Mouse (Mus musculus): ENCODE measurements around the gene Syce2.
"Not testable (repeated sequence)": the region's sequence is repeated elsewhere in the genome, so short reads cannot be mapped to it uniquely, and the experiment has no call there.

Gene Syce2

DNA sequence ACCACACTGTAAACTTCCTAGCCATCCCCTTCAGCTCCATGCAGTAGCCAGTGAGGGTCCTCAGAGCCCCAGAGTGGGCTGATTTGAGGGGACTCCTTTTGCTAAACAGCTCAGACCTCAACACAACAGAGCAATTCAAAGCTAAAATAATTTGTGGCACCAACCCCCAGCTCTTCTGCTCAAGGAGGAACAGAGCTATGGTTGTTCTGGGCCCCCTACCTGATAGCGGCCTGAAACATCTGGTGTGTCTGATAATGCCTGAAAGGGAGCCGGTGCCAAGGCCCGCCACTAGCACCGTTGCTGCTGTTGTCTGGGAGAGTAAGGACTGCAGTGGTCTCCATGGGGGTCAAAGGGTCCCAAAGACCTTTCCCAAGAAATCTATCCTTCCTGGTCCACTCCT, 29.2 kb downstream of the Syce2 start:
- DNase-seq (ENCODE audit: low read depth, low spot score), result no peak

DNA sequence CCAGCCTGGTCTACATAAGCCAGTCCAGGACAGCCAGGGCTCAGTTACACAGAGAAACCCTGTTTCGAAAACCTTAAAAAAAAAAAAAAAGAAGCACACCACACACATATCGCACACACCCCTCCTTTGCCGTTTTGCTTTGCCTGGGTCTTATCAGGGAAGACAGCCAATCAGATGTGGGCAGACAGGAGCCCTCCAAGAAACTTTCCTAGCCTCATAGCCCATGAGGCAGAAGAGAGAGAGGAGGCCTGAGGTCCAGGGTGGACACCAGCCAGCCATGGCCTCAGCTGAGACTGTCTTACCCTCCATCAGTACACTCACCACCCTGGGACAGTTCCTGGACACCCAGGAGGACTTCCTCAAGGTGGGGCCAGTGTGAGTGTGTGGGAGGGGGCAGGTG, 29.8 kb downstream of the Syce2 start, which contains the start of gene Klf1:
TSS of gene Klf1 (plus strand) at position 177 of the 400 bp plus-strand sequence.
- DNase-seq (ENCODE audit: low read depth, low spot score), result no peak

DNA sequence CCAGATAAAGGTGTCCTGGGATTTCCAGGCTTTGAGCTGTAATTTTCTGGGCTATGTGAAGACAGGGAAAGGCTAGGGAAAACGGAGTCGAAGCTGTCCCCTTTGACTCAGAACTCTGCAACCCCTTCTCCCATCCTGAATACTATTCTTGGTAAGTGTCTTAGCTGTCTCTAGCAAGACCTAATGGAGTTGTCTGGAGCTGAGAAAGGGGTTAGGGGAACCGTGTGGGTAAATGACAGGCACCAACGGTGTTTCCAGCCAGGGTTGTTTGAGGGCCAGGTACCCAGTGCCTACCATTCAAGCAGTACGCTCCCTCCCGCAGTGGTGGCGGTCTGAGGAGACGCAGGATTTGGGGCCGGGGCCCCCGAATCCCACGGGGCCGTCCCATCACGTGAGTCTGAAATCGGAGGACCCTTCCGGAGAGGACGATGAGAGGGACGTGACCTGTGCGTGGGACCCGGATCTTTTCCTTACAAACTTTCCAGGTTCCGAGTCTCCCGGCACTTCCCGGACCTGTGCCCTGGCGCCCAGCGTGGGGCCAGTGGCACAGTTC, 30.5 kb downstream of the Syce2 start:
- DNase-seq (ENCODE audit: low read depth, low spot score), result no peak

DNA sequence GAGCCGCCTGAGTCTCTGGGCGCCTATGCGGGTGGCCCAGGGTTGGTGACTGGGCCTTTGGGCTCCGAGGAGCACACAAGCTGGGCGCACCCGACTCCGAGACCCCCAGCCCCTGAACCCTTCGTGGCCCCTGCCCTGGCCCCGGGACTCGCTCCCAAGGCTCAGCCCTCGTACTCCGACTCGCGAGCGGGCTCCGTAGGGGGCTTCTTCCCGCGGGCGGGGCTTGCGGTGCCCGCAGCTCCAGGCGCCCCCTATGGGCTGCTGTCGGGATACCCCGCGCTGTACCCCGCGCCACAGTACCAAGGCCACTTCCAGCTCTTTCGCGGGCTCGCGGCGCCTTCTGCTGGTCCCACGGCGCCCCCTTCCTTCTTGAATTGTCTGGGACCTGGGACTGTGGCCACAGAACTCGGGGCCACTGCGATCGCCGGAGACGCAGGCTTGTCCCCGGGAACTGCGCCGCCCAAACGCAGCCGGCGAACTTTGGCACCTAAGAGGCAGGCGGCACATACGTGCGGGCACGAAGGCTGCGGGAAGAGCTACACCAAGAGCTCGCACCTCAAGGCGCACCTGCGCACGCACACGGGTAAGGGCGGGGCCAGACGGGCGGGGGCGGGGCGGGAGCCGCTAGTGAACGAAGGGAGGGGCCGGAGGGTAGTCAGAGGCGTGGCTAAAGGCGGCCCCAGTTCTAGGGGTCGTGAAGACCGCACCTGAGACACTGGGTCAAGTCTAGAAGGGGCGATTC, 31.2 kb downstream of the Syce2 start:
- DNase-seq (ENCODE audit: low read depth, low spot score), result peak; percentile 96

DNA sequence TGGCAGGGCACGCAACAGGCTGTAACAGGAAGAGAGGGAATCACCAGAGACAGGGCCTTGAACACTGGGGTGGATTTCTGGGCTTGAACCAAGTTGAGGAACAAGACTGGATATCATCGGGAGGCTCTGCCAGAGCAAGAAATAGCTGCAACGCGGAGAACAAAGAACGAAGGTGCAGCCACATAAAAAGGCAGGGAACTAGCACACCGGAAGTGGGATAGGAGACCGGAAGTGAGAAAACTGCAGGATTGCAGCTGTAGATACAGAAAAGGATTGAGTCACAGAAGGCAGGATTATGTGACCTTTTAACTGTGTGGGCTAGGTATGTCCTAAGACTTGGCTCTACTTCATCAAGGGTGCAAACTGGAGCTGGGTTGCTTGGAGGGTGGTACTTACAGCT, 32.4 kb downstream of the Syce2 start:
- DNase-seq (ENCODE audit: low read depth, low spot score), result no peak

DNA sequence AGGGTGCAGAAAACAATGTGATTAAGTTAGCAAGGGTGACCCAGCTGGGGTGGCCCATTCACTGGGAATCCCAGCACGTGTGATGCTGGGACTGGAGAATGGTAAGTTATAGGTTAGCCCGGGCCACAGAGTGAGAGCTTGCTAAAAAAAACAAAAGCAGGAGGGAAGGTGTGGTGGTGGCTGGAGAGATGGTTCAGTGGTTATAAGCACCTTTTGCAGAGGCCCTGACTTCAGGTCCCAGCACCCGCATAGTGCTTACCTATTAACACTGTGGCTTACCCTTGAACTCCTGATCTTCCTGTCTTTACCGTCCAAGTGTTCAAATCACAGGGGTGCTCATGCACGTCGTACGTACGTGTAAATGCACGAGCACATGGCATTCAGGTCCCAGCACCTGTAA, 35.1 kb downstream of the Syce2 start:
- DNase-seq (ENCODE audit: low read depth, low spot score), result no peak

DNA sequence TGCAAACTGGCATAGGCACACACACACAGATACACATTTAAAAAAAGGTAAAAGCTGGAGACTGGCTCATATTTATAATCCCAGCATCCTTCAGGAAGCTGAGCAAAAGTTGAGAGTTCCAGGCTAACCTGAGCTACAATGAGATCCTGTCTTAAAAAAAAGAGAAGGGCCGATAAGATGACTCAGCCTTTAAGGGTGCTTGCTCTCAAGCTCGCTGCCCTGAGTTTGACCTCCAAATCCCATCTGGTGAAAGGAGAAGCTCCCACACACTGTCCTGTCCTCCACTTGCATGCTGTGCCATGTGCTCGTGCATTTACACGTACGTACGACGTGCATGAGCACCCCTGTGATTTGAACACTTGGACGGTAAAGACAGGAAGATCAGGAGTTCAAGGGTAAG, 35.6 kb downstream of the Syce2 start:
- DNase-seq (ENCODE audit: low read depth, low spot score), result no peak

DNA sequence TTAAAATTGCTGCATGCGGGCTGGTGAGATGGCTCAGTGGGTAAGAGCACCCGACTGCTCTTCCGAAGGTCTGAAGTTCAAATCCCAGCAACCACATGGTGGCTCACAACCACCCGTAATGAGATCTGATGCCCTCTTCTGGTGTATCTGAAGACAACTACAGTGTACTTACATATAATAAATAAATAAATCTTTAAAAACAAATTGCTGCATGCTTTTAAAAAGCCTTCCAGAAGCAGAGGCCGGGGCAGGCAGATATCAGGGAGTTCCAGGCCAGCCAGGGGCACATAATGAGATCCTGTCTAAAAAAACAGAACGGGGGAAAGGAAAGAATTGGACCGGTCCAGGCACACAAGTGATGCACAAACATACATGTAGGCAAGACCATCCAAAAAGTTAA, 36.1 kb downstream of the Syce2 start:
- not testable (repeated sequence) for DNase-seq (ENCODE audit: low read depth, low spot score)

DNA sequence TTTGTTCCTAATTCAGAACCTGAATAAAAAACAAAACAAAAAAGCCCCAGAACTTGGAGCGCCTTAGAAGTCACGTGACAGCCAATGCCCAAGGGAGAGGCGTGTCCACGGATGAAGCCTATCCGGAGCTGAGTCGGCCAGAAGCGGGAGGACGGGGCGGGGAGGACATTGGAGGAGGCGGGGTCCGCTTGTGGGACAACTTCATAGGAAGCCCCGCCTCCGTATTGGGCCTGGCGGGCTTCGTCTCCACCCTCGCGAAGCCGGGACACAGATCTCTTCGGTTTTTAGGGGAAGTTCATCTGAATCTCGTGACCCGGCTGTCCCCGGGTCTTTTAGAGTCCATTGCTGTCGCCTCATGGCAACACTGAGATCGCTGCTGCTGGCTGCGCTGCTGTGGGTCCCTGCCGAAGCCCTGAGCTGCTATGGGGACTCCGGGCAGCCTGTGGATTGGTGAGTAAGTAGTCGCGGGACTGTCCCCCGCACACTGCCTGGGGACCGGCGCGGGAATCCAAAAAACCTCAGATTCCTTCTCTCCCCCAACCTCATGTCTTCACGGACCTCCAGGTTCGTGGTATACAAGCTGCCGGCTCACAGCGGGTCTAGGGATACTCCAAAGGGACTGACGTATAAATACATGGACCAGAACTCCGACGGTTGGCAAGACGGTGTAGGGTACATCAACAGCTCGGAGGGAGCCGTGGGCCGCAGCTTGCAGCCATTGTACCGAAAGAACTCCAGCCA, 36.7 kb downstream of the Syce2 start, which contains the start of gene Dnase2a:
TSS of gene Dnase2a (plus strand) at position 140 of the 741 bp plus-strand sequence.
- peak; percentile 99 for DNase-seq (ENCODE audit: low read depth, low spot score)

DNA sequence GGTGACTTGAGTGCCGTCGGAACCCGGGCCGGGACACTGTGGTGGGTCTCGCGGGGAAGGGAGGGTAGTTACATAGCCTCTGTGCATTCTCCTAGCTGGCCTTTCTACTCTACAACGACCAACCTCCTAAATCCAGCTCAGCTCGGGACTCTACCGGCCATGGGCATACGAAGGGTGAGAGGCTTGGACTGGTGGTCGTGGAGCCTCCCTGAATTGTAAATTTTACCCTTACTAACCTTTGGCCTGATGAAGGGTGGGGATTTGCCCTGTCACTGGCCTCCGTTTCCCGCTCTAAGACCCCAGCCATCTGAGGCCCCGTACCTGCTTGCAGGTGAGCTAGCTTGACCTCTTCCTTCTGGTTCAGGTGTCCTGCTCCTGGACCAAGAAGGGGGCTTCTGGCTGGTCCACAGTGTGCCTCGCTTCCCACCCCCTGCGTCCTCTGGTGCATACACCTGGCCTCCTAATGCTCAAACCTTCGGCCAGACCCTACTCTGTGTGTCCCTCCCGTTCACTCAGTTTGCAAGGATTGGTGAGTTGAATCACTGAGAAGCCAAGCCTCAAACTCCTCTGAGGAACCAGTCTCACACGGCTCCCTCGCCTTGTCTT, 37.4 kb downstream of the Syce2 start:
- DNase-seq (ENCODE audit: low read depth, low spot score), result no peak

DNA sequence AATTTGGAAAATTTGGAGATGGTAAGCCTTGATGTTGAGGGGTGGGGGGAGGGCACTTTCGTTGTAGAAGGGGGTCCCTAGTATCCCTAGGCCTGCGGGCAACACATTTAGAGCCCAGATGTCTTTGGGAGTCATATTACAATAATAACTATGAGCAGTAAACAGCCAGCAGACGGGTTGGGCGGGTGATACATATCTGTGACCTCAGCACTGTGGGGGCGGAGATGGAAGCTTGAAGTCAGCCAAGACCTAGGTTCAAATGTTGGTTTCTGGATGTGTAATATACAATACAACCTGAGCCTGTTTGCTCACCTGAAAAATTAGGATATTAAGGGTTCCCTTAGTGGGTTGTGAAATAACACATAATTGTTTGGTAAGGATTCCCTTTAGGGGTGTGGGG, 38.0 kb downstream of the Syce2 start:
- DNase-seq (ENCODE audit: low read depth, low spot score), result no peak

DNA sequence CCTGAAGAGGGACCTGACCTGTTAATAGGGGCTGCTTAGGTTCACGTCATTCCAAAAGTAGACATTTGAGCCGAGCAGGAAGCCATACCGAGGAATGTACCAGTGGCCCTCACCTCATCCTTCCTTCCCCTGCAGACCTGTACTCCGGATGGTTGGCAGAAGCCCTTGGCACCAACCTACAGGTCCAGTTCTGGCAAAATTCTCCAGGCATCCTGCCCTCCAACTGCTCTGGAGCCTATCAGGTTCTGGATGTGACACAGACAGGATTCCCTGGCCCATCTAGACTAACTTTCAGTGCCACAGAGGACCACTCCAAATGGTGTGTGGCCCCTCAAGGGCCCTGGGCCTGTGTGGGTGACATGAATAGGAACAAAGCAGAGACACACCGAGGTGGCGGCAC, 38.6 kb downstream of the Syce2 start:
- DNase-seq (ENCODE audit: low read depth, low spot score), result no peak

DNA sequence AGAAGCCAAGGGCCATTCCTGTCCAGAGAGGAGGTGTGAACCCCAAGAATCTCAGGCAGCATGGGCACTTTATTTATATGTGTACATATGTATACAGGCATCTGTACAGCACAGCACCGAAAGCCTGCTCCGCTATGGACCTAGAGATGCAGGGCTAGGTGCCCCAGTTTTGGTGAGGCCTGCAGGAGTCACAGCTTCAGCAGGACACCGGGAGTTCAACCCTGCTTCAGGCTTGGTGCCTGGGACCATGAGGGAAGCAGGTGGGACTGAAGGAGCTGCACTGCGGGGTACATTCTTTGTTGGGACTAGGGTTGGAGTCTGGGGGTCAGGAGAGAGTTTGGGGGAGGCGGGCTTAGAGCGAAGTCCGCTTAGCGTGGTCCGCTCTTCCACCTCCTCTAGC, 39.9 kb downstream of the Syce2 start:
- no peak for DNase-seq (ENCODE audit: low read depth, low spot score)

DNA sequence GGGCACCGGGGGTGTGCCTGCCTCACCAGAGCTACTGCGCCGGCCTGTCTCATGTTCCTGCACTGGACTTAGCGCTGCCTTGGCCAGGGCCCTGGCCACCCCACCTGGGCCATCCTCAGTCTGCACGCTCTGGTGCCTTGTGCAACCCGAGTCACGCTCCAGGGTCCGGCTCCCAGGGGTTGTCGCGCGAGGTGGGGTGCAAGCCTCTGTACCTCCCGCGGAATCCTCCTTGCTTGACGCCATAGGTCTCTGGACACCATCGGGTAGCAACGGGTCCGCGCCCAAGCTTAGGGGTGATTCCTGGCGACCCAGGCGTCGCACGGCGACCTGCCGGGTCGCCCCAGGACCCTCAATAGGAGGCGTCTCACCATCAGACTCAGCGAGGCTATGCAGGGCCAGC, 40.5 kb downstream of the Syce2 start:
- no peak for DNase-seq (ENCODE audit: low read depth, low spot score)

DNA sequence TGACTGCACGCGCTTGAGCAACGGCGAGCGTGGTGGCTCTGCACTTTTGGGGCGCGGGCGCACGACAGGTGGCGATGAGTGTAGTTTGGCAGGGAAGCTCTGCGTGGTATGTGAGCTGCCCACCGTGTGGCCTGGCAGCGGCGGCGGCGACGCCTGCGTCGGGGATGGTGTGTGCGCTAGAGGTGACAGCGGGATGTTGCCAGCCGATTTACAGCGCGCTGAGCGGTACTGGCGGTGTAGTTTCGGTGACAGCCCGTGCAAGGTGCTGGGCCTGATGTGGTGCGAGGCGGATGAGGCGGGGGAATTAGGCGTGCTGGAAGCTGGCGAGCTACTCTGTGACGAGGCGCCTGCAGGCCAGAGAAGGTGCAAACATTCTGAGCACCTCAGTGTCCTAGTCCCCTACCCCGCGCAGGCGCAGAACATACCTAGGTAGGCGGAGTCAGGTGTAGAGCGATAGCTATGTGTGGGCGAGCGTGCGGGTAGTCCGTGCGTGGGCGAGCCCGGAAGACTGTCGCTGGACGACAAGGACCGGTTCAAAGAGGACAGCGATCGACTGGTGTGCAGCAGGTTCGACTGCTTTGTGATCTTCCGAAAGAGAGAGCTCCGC, 41.1 kb downstream of the Syce2 start:
- DNase-seq (ENCODE audit: low read depth, low spot score), result peak; percentile 98

DNA sequence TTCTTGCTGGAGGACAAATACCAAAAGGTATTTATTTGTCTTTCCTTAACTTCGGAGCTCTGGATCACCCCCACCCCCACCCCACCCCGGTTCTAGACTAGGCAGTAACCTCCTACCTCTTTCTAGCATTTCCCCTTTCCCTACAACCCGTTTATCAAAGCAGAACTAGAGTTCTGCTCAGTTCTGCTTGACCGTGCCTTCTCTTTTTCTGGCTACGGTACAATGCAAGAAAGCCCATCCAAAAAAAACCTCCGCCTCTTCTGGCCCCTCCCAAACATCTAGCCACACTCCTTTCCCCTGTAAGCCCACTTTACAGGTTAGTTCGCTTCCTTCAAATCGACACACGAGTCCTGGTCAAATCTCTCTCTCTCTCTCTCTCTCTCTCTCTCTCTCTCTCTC, 41.6 kb downstream of the Syce2 start:
- no peak for DNase-seq (ENCODE audit: low read depth, low spot score)

DNA sequence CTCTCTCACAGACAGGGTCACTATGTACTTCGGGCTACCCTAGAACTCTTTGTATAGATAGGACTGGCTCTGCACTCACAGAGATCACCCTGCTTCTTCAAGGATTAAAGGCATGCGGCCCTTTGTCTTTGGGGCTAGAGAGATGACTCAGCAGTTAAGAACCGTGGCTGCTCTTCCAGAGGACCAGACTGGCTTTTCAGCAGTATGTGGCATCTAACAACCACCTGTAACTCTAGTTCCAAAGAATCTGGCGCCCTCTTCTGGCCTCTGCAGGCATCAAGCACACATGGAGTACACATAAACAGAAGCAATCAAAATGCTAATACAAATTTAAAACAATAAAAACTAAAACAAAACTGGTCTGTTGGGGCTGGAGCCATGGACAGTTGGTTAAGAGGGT, 42.0 kb downstream of the Syce2 start:
- peak; percentile 97 for DNase-seq (ENCODE audit: low read depth, low spot score)

DNA sequence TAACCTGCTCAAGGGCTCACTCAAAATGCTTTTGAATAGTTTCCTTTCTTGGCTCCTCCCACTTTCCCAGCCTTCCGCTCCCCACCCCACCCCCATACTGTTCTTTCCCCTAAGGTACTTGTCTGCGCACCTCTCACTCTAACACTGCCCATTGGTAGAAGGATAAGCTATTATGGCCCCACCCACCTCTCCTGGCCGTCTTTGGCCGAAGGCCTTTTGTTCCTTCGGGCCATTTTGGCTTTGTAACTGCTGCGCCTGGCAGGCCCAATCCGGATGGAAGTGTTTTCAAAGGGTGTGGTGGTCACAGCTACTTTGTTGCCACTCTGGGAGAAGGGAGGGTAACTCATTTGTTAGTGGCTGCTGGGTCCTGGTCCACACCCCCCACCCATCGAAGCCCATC, 43.4 kb downstream of the Syce2 start:
- peak; percentile 98 for DNase-seq (ENCODE audit: low read depth, low spot score)

DNA sequence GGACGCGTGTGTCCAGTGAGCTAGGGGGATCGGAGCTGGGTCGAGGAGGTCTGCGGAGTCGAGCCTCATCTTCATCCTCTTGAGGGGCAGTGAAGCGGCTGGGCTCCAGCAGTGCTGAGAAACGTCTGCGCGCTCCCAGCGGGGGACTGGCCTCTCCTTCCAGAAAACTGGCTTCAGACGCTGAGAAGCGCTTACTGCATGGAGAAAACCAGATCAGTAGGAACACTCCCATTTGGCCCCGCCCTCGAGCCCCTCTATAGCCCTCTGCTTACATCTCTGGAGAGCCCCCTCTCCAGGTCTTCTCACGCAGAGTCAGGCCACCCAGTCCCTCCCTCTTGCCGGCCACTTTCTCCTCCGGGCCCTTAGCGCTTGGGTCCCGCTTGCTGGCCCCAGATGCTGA, 45.9 kb downstream of the Syce2 start:
- DNase-seq (ENCODE audit: low read depth, low spot score), result peak; percentile 73

DNA sequence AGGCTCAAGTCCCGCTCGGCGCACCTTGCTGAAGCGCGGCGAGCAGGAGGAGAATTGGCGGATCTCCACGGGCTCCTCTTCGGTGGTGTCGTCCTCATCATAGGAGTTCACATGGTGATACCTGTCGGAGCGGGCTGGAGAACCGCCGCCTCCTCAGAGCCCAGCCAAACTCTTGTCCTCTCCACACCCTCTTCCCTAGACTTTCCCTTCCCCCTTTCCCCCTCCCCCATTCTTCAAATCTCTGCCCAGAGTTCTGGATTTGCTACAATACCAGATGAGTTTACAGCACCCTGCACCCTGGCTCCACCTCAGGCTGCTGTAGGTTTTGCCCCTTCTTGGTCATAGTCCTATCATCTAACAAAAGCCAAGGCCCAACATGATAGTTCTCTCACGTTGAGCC, 46.7 kb downstream of the Syce2 start:
- DNase-seq (ENCODE audit: low read depth, low spot score), result peak; percentile 82

DNA sequence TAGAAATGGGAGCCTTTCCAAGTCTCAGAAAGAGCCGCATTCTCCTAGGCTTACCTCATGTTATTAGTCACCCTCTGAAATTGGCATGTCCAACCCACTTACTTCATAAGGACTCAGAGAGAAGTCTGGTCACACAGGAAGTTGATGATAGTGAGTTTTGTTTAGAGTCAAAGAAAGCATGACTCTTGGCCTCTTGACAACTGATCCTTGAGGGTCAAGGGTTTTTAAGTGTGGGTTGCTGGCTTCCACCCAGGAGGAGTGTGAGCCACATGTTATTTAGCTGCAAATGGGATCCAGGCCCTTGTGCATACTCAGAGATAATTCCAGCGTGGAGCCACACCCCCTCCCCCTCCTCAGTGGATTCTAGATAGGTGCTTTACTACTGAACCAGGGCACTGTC, 49.7 kb downstream of the Syce2 start:
- no peak for DNase-seq (ENCODE audit: low read depth, low spot score)

DNA sequence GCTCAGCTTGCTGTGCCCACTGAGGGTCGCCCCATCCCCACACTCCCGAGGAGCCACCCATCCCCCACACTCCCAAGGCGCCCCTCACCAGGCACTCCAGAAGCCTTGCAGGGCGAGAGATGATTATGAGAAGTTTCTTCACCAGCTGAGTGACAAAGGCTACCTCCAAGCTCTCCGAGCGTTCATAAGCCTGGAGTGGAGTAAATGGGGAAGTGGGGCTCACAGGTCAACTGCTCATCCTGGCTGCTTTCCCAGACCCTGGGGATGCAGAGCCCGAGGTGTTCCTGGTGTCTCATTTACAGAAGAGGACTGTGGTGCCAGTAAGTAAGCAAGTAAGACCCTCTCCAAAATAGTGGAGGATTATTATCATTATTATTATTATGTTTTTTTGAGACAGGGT, 53.6 kb downstream of the Syce2 start:
- no peak for DNase-seq (ENCODE audit: low read depth, low spot score)
